Mouse (Mus musculus) C2C12 (cell line): ENCODE measurements around the gene Mlxipl.

Experiments used
- CEBPB ChIP-seq: IDR thresholded peaks from one replicate; pipeline ENCODE4 v1.6.1; 2011; ENCODE audit warnings: low read depth, mild to moderate bottlenecking, control low read depth, moderate library complexity
- CTCF ChIP-seq: IDR thresholded peaks from one replicate; pipeline ENCODE4 v1.5.1; 2011; ENCODE audit not compliant: control insufficient read depth, insufficient read depth, insufficient read length
- FOSL1 ChIP-seq: IDR thresholded peaks from one replicate; pipeline ENCODE4 v1.8.0; 2011; ENCODE audit warnings: mild to moderate bottlenecking, low read length; ENCODE audit not compliant: poor library complexity, insufficient read depth, severe bottlenecking
- MAX ChIP-seq: IDR thresholded peaks from one replicate; pipeline ENCODE4 v1.6.1; 2011; ENCODE audit warnings: mild to moderate bottlenecking, control low read depth

DNA sequence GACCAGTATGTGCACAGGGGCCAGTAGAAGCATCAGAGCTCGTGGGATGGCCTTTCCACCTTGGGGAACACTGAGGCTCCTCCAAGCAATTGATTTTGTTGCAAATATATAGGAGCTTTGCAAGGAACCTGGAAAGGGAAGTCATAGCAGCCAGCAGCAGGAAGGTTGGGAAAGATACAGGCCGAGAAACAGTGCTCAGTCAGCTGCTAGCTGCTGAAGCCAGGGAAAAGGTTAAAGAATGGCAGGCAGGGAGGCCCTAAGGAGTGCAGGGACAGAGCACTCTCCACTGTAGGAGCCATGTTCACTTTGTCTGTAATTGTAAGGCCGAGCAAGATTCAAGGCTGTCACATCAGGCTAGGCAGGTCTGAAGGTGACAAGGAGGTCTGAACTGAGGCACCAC is 88.8 kb downstream of the Mlxipl start:
- TF ChIP-seq CTCF (no peak), FOSL1 (no peak), MAX (no peak), CEBPB (no peak)
